Mouse (Mus musculus) neural tube, embryonic 13.5 days (tissue): ENCODE data around the gene Nr5a2. TPM values are rescaled to one million over a fixed set of nuclear protein-coding genes. Genes with fewer than 3 reads are reported as not detected.
"Not testable (repeated sequence)": the region's sequence is repeated elsewhere in the genome, so short reads cannot be mapped to it uniquely, and the experiment has no call there.

Experiments
- ATAC-seq: fragments of 200-750 bp; cut with Nextera tagmentation; 2 replicates; pipeline ENCODE4 v1.8.0; 2017; ENCODE audit warnings: low read depth, mild to moderate bottlenecking, moderate TSS enrichment, moderate library complexity
- H3K27ac ChIP-seq: fragments of 300-500 bp; sonication (generic); replicated peaks from 2 replicates; pipeline ENCODE4 v1.5.1; 2015; ENCODE audit warnings: moderate library complexity, mild to moderate bottlenecking, inconsistent platforms
- H3K27me3 ChIP-seq: fragments of 300-500 bp; sonication (generic); 2 replicates; pipeline ENCODE4 v1.6.1; 2015; ENCODE audit warnings: mild to moderate bottlenecking, inconsistent platforms
- H3K36me3 ChIP-seq: fragments of 300-500 bp; sonication (generic); 2 replicates; pipeline ENCODE4 v1.6.1; 2015; ENCODE audit warnings: mild to moderate bottlenecking, inconsistent platforms
- H3K4me1 ChIP-seq: fragments of 300-500 bp; sonication (generic); replicated peaks from 2 replicates; pipeline ENCODE4 v1.6.1; 2015; ENCODE audit warnings: inconsistent platforms
- H3K4me2 ChIP-seq: fragments of 300-500 bp; sonication (generic); 2 replicates; pipeline ENCODE4 v1.6.1; 2015; ENCODE audit warnings: inconsistent platforms, mild to moderate bottlenecking, moderate library complexity
- H3K4me3 ChIP-seq: fragments of 300-500 bp; sonication (generic); 2 replicates; pipeline ENCODE4 v1.5.1; 2015; ENCODE audit warnings: mild to moderate bottlenecking, inconsistent platforms
- H3K9ac ChIP-seq: fragments of 300-500 bp; sonication (generic); 2 replicates; pipeline ENCODE4 v1.6.1; 2015; ENCODE audit warnings: moderate library complexity, mild to moderate bottlenecking, inconsistent platforms
- H3K9me3 ChIP-seq: fragments of 300-500 bp; sonication (generic); 2 replicates; pipeline ENCODE4 v1.6.1; 2016; ENCODE audit warnings: inconsistent platforms
- WGBS: fragments of 180-500 bp; shearing (Covaris S2); methylation state at CpG from one replicate; pipeline ENCODE4 v1.1.7; 2015; 5-methylcytosine and 5-hydroxymethylcytosine counted together
- polyA plus RNA-seq: library from polyadenylated mRNA; unstranded; fragments of >200 nt; fragmentation: Nextera tagmentation; extraction: Ambion mirVana; gene quantifications from 2 replicates; pipeline ENCODE4 v1.2.1, GENCODE M21; 2015

The Nr5a2 gene
- polyA plus RNA-seq, 1 experiment from 2014 or later: 1.5 TPM

GRCm38 (mm10) chr1:136823897-136824296 is 136.4 kb downstream of the Nr5a2 start:
- Histone ChIP-seq H3K36me3 (no peaks in the 10 kb centered on the region), H3K4me3 (no peak overlapping the region), H3K4me2 (no peak overlapping the region), H3K9ac (no peak overlapping the region), H3K27ac (no peak overlapping the region), H3K9me3 (no peaks in the 10 kb centered on the region), H3K4me1 (no peaks in the 10 kb centered on the region), H3K27me3 (no peaks in the 10 kb centered on the region)
- no peak for ATAC-seq
- WGBS: 82% methylated on average over 4 of the region's 4 CpGs

DNA sequence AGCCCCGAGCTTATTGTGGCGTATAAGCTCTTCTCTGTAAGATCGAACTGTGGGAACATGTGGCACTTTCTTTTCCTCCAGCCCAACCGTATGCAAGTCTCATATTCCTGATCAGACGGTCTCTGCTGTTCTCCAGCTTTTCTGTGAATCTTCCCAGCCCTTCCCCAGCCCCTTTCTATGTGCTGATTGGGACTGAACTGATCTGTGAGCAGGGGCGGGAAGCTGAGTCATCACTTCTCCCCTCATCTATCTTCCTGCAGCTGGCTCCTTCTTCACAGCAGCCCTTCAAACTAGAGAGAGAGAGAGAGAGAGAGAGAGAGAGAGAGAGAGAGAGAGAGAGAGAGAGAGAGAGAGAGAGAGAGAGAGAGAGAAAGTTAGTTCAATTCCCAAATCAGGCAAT is 159.6 kb downstream of the Nr5a2 start:
- H3K27ac ChIP-seq: no peak overlapping the region
- WGBS: 85% methylated on average over 6 of the region's 6 CpGs
- no peak for ATAC-seq

DNA sequence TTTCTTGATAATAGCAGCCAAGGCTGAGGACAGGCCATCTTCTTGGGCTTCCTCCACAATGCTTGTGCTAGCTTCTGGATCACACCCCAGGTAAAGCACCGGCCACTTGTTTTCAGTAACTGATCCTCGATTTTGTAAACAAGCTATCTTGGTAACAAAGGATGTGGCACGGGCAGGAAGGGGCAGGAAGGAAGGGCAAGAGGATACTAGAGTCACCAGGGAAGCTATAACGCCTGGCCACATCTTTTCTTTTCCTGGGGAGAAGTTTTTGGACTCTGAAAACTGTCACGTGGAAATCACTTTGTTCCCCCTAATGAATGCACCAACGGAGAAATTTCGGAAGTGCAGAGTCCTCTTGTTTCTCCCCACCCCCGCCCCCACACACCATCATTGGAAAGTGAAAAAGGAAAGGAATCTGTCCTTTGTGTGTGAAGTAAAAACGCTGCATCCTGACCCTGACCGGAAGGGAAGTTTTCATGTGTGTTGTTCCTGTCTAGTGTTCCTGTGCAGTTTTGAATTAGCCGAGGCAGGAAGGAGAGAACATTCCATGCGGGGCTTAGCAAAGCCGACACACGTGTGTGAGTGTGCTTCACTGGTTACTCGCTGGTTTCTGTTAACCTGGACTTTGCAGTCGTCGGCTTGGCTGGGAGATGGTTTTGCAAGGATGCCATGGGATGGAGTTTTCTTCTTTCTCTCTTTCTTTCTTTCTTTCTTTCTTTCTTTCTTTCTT is 163.7 kb downstream of the Nr5a2 start:
- no peak for ATAC-seq

More for the DNA sequence above, 159.6 kb downstream of the Nr5a2 start:
- Histone ChIP-seq H3K36me3 (no peaks in the 10 kb centered on the region), H3K9ac (no peak overlapping the region), H3K9me3 (no peaks in the 10 kb centered on the region), H3K27me3 (no peaks in the 10 kb centered on the region), H3K4me2 (no peak overlapping the region), H3K4me1 (no peaks in the 10 kb centered on the region), H3K4me3 (no peak overlapping the region)

GRCm38 (mm10) chr1:136792957-136793883 is 167.0 kb downstream of the Nr5a2 start:
- H3K4me3 ChIP-seq, H3K27ac ChIP-seq, ATAC-seq, H3K27me3 ChIP-seq, H3K36me3 ChIP-seq, H3K9ac ChIP-seq, H3K9me3 ChIP-seq, H3K4me2 ChIP-seq, H3K4me1 ChIP-seq: not testable (repeated sequence)
- 95% methylated on average over 12 of the region's 12 CpGs for whole genome bisulfite sequencing

More for the DNA sequence above, 163.7 kb downstream of the Nr5a2 start:
- H3K9ac ChIP-seq: no peak overlapping the region
- H3K27ac ChIP-seq: no peak overlapping the region
- H3K4me2 ChIP-seq: no peak overlapping the region
- H3K4me1 ChIP-seq: no peaks in the 10 kb centered on the region
- WGBS: 48% methylated on average over 17 of the region's 17 CpGs
- H3K9me3 ChIP-seq: no peaks in the 10 kb centered on the region
- H3K27me3 ChIP-seq: no peaks in the 10 kb centered on the region
- no peaks in the 10 kb centered on the region for H3K36me3 ChIP-seq
- H3K4me3 ChIP-seq: no peak overlapping the region
